Mouse (Mus musculus): ENCODE measurements around the gene Cnnm3. TPM values are rescaled to one million over a fixed set of nuclear protein-coding genes. Genes with fewer than 3 reads are reported as not detected.

The Cnnm3 gene
- polyA plus RNA-seq, 1 experiment from 2014 or later, result 2.2 TPM

GRCm38 (mm10) chr1:36558031-36558993 is 46.6 kb downstream of the Cnnm3 start, which contains the start of gene Sema4c:
Gene Sema4c, minus strand, starts transcription at chr1:36558349.
- H3K27me3 ChIP-seq (replicated peaks), result no peaks in the 10 kb centered on the region
- H3K36me3 ChIP-seq, result peaks cover 20% of the 10 kb centered on the region
- H3K4me1 ChIP-seq (replicated peaks), result peaks cover 68% of the 10 kb centered on the region
- under 1% methylated on average over 69 of the region's 69 CpGs for WGBS
- peak within 1 kb of the TSS; percentile 73 for H3K4me3 ChIP-seq
- H3K9ac ChIP-seq, result peak within 1 kb of the TSS; percentile 94
- peak within 1 kb of the TSS; percentile 97 for H3K27ac ChIP-seq (ENCODE audit: poor library complexity, severe bottlenecking)
- ATAC-seq (ENCODE audit: insufficient number of reproducible peaks, low FRiP score), result peak; percentile 62
- peak within 1 kb of the TSS; percentile 93 for H3K4me2 ChIP-seq
- H3K9me3 ChIP-seq (replicated peaks), result no peaks in the 10 kb centered on the region

- Histone ChIP-seq H3K9me3 (replicated peaks) (no peaks in the 10 kb centered on the region), H3K27me3 (replicated peaks) (no peaks in the 10 kb centered on the region), H3K4me1 (replicated peaks) (peaks cover 73% of the 10 kb centered on the region), H3K27ac (ENCODE audit: poor library complexity, severe bottlenecking) (peak overlapping the region; percentile 97; the same call in 1 of the 2 replicates), H3K9ac (no peak overlapping the region), H3K4me3 (peak overlapping the region; percentile 73; the same call in 1 of the 2 replicates), H3K4me2 (peak overlapping the region; percentile 93), H3K36me3 (peaks cover 11% of the 10 kb centered on the region)
- 7% methylated on average over 4 of the region's 4 CpGs for WGBS
- ATAC-seq (ENCODE audit: insufficient number of reproducible peaks, low FRiP score), result no peak
These were observed 47.6 kb downstream of the Cnnm3 start for GRCm38 (mm10) chr1:36559256-36559655.

- H3K27me3 ChIP-seq (replicated peaks), result no peaks in the 10 kb centered on the region
- no peak overlapping the region for H3K9ac ChIP-seq
- peaks cover 73% of the 10 kb centered on the region for H3K4me1 ChIP-seq (replicated peaks)
- no peak for ATAC-seq (ENCODE audit: insufficient number of reproducible peaks, low FRiP score)
- H3K27ac ChIP-seq (ENCODE audit: poor library complexity, severe bottlenecking), result no peak overlapping the region
- peaks cover 5% of the 10 kb centered on the region for H3K36me3 ChIP-seq
- H3K4me3 ChIP-seq, result no peak overlapping the region
- peak overlapping the region; percentile 93; the same call in 1 of the 2 replicates for H3K4me2 ChIP-seq
- H3K9me3 ChIP-seq (replicated peaks), result no peaks in the 10 kb centered on the region
- 48% methylated on average over 5 of the region's 5 CpGs for WGBS
These were observed 48.2 kb downstream of the Cnnm3 start for GRCm38 (mm10) chr1:36559888-36560287.

- H3K4me3 ChIP-seq, result no peak overlapping the region
- no peaks in the 10 kb centered on the region for H3K9me3 ChIP-seq (replicated peaks)
- ATAC-seq (ENCODE audit: insufficient number of reproducible peaks, low FRiP score), result no peak
- H3K4me2 ChIP-seq, result no peak overlapping the region
- H3K4me1 ChIP-seq (replicated peaks), result peaks cover 70% of the 10 kb centered on the region
- no peak overlapping the region for H3K9ac ChIP-seq
- no peaks in the 10 kb centered on the region for H3K27me3 ChIP-seq (replicated peaks)
- H3K27ac ChIP-seq (ENCODE audit: poor library complexity, severe bottlenecking), result no peak overlapping the region
- H3K36me3 ChIP-seq, result no peaks in the 10 kb centered on the region
- 44% methylated on average over 6 of the region's 6 CpGs for WGBS
These were observed 49.2 kb downstream of the Cnnm3 start for GRCm38 (mm10) chr1:36560903-36561302.

- Histone ChIP-seq H3K9me3 (replicated peaks) (no peaks in the 10 kb centered on the region), H3K27me3 (replicated peaks) (no peaks in the 10 kb centered on the region), H3K4me3 (no peak overlapping the region), H3K27ac (ENCODE audit: poor library complexity, severe bottlenecking) (0 out of 2 replicates have a peak overlapping the region, but pooled peaks have one; percentile 0), H3K4me2 (no peak overlapping the region), H3K9ac (no peak overlapping the region), H3K36me3 (no peaks in the 10 kb centered on the region), H3K4me1 (replicated peaks) (peaks cover 81% of the 10 kb centered on the region)
- ATAC-seq (ENCODE audit: insufficient number of reproducible peaks, low FRiP score), result no peak
- WGBS, result 49% methylated on average over 4 of the region's 4 CpGs
These were observed 50.7 kb downstream of the Cnnm3 start for GRCm38 (mm10) chr1:36562388-36562787.

- Histone ChIP-seq H3K9ac (no peak overlapping the region), H3K4me3 (no peak overlapping the region), H3K4me2 (0 out of 2 replicates have a peak overlapping the region, but pooled peaks have one; percentile 9), H3K36me3 (no peaks in the 10 kb centered on the region), H3K4me1 (replicated peaks) (peaks cover 85% of the 10 kb centered on the region), H3K27ac (ENCODE audit: poor library complexity, severe bottlenecking) (0 out of 2 replicates have a peak overlapping the region, but pooled peaks have one; percentile 0), H3K9me3 (replicated peaks) (no peaks in the 10 kb centered on the region), H3K27me3 (replicated peaks) (no peaks in the 10 kb centered on the region)
- ATAC-seq (ENCODE audit: insufficient number of reproducible peaks, low FRiP score), result no peak
- 83% methylated on average over 2 of the region's 2 CpGs for WGBS
These were observed 51.5 kb downstream of the Cnnm3 start for GRCm38 (mm10) chr1:36563197-36563596.

- Histone ChIP-seq H3K9me3 (replicated peaks) (no peaks in the 10 kb centered on the region), H3K4me1 (replicated peaks) (peaks cover 86% of the 10 kb centered on the region), H3K4me3 (no peak overlapping the region), H3K27ac (ENCODE audit: poor library complexity, severe bottlenecking) (no peak overlapping the region), H3K27me3 (replicated peaks) (no peaks in the 10 kb centered on the region), H3K36me3 (no peaks in the 10 kb centered on the region), H3K9ac (no peak overlapping the region), H3K4me2 (no peak overlapping the region)
- no peak for ATAC-seq (ENCODE audit: insufficient number of reproducible peaks, low FRiP score)
- WGBS, result 69% methylated on average over 4 of the region's 4 CpGs
These were observed 52.0 kb downstream of the Cnnm3 start for GRCm38 (mm10) chr1:36563632-36564031.

- Histone ChIP-seq H3K36me3 (no peaks in the 10 kb centered on the region), H3K4me1 (replicated peaks) (peaks cover 84% of the 10 kb centered on the region), H3K27ac (ENCODE audit: poor library complexity, severe bottlenecking) (no peak overlapping the region), H3K9ac (no peak overlapping the region), H3K9me3 (replicated peaks) (no peaks in the 10 kb centered on the region), H3K27me3 (replicated peaks) (no peaks in the 10 kb centered on the region), H3K4me2 (no peak overlapping the region), H3K4me3 (no peak overlapping the region)
- ATAC-seq (ENCODE audit: insufficient number of reproducible peaks, low FRiP score), result no peak
- WGBS, result 52% methylated on average over 6 of the region's 6 CpGs
These were observed 52.4 kb downstream of the Cnnm3 start for GRCm38 (mm10) chr1:36564101-36564500.

GRCm38 (mm10) chr1:36566425-36566824 is 54.8 kb downstream of the Cnnm3 start:
- Histone ChIP-seq H3K9ac (no peak overlapping the region), H3K27ac (ENCODE audit: poor library complexity, severe bottlenecking) (no peak overlapping the region), H3K27me3 (replicated peaks) (no peaks in the 10 kb centered on the region), H3K4me1 (replicated peaks) (peaks cover 88% of the 10 kb centered on the region), H3K9me3 (replicated peaks) (no peaks in the 10 kb centered on the region), H3K4me3 (no peak overlapping the region), H3K36me3 (no peaks in the 10 kb centered on the region), H3K4me2 (no peak overlapping the region)
- WGBS, result 16% methylated on average over 2 of the region's 2 CpGs
- ATAC-seq (ENCODE audit: insufficient number of reproducible peaks, low FRiP score), result no peak

- WGBS, result 39% methylated on average over 21 of the region's 21 CpGs
- Histone ChIP-seq H3K4me2 (peak overlapping the region; percentile 8; the same call in 1 of the 2 replicates), H3K36me3 (no peaks in the 10 kb centered on the region), H3K9ac (0 out of 2 replicates have a peak overlapping the region, but pooled peaks have one; percentile 3), H3K27ac (ENCODE audit: poor library complexity, severe bottlenecking) (no peak overlapping the region), H3K27me3 (replicated peaks) (no peaks in the 10 kb centered on the region), H3K9me3 (replicated peaks) (no peaks in the 10 kb centered on the region), H3K4me3 (no peak overlapping the region), H3K4me1 (replicated peaks) (peaks cover 83% of the 10 kb centered on the region)
- no peak for ATAC-seq (ENCODE audit: insufficient number of reproducible peaks, low FRiP score)
These were observed 56.3 kb downstream of the Cnnm3 start for GRCm38 (mm10) chr1:36567818-36568603.

- Histone ChIP-seq H3K36me3 (no peaks in the 10 kb centered on the region), H3K4me1 (replicated peaks) (peaks cover 75% of the 10 kb centered on the region), H3K27me3 (replicated peaks) (no peaks in the 10 kb centered on the region), H3K9ac (0 out of 2 replicates have a peak overlapping the region, but pooled peaks have one; percentile 3), H3K27ac (ENCODE audit: poor library complexity, severe bottlenecking) (no peak overlapping the region), H3K9me3 (replicated peaks) (no peaks in the 10 kb centered on the region), H3K4me3 (no peak overlapping the region), H3K4me2 (no peak overlapping the region)
- 86% methylated on average over 4 of the region's 4 CpGs for WGBS
- ATAC-seq (ENCODE audit: insufficient number of reproducible peaks, low FRiP score), result no peak
These were observed 57.1 kb downstream of the Cnnm3 start for GRCm38 (mm10) chr1:36568776-36569175.
